Mouse (Mus musculus) heart, postnatal 14 days (tissue): ENCODE measurements around the gene Gimap4. TPM values are rescaled to one million over a fixed set of nuclear protein-coding genes. Genes with fewer than 3 reads are reported as not detected.

Experiments used
- DNase-seq, 2 experiments: peaks; one replicate each; pipeline ENCODE4 v3.0.0; 2021 to 2022
- intact Hi-C: fragments of 180-260 bp; cut with DNase I; formaldehyde crosslinking; loops from one replicate; pipeline ENCODE4 v1.15.1; 2025
- total RNA-seq, 2 experiments: library from RNA; stranded (reverse); gene quantifications; 2 replicates each; pipeline ENCODE4 v1.2.3; 2021

Gimap4 gene
- total RNA-seq, 2 experiments from 2014 or later = 32.2 to 42.6 TPM

DNA sequence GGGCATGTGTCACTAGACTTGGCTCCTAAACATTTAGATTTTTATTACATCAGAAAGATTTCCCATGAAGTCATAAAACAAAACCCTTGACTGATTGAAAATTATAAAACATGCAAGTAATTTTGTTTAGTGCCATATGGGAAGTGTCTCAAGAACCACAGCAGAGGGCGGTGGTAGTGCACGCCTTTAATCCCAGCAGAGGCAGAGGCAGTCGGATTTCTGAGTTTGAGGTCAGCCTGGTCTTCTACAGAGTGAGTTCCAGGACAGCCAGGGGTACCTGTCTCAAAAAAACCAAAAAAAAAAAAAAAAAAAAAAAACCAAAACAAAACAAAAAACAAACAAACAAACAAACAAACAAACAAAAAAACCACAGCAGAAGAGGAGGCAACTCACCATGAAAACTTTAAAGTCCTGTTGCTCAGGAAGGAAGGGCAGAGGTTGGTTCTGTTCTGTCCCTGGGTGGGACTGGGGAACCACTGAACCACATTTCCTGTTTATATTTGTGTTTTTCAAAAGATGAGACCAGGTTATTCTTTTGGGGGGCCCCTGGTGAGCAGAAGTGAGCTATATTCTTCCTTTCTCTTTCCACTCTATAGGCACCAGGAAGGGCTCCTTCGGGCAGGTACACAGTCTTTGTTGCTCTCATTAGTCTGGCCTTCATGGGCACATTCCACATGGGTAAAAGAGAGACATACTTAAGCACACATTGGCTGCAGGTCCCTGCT lies 12.6 kb downstream of the Gimap4 start:
- intact Hi-C loops = no loop called here
- DNase-seq = no peak

GRCm38 (mm10) chr6:48697555-48697930 lies 13.2 kb downstream of the Gimap4 start:
- intact Hi-C loops = no loop called here
- no peak for DNase-seq

DNA sequence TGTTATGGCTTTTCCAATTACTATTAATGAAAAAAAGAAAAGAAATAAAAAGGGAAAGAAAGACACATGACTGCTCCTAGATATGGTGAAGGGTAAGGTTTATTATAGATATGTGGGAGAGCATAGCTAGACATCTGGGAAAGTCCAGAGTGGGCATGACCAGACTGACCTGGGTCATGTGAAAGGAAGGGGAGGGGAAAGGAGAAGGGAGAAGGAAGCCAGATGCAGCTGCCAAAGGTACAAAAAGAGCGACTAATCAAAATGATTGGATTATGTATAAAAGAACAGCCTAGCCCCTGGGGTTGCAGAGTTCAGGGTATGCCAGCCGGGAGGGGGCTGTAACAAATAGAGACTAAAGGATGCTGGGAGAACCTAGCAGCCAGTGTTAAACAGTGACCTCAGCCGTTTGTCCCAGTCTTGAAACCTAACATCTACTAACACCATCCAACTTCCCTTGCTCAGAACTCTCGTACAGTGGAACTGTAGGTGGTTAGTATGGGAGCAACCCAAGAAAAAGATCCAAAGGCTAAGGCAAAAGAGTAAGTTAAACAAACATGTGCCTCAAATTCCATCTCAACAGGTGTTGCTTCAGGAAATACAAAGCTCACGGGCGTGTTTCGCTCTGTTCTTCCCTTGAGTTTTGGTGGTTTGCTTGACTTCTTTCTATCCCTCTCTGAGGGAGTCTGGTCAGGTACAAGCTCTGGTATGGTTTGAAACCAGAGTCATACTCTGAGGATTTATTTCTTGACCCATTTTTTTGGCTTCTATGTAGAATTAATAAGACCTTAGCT lies 13.9 kb downstream of the Gimap4 start:
- intact Hi-C loops = no loop called here
- no peak for DNase-seq

DNA sequence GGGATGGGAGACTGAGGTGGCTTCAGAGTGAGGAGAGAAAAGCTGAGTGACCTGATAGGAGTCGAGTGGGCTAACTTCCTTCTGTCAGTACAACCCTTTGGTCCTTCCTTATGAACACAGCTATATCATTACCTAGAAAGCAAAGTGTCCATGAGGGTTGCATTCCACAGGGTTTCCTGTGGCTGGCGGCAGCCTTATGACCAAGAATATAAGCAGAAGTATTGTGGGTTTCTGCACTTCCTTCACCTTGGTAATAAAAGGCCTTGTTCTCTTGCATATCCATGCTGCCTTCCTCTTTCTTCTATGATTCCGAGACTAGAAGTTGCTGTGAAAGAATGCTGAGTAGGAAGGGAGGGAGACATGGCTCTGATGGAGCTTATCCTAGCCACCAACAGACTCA lies 14.5 kb downstream of the Gimap4 start:
- DNase-seq = no peak
- intact Hi-C loops = no loop called here

DNA sequence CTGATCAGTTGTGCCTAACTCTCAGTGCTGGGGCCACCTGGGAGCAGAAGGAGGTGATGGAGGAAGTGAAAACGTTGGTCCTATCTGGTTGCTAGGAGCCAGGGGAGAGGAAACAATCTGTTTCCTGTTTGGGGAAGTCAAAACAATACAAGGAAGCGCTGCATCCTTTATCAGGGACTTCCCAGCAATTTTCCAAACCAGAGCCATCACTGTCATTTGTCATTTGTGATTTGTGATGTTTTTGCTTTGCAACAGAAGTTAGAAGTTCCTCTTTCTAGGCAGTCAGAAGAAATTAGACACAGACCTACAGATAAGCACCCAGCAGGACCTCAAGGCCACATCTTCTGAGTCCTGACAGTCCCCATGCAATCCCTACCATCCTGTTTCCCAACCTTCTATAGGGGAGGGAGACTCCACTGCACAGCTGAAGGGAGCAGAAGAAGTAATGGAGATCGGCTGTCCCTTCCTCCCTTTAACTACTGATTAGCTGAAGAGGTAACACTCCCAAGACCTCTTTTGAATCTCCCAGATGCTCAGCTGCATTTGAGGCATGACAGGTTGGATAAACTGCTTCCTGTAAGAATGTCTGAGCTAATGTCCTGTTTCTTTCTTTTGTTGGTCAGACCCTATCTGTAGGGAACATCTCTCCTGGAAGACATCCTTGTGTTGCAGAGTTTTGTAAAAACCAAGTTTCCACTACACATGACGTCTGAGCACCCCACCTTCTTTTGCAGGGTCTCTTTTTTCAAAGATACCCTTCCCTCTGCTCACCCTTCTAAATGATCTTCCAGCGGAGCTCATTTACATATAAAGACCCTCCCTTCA lies 16.1 kb downstream of the Gimap4 start:
- DNase-seq = no peak

GRCm38 (mm10) chr6:48702146-48702545 lies 17.8 kb downstream of the Gimap4 start:
- intact Hi-C loops = no loop called here
- no peak for DNase-seq

More for the DNA sequence above, 16.1 kb downstream of the Gimap4 start:
- intact Hi-C loops = loop anchor here (2.0 kb wide), 1 partner anchor 14 kb away; no protein-coding TSS in a partner anchor

DNA sequence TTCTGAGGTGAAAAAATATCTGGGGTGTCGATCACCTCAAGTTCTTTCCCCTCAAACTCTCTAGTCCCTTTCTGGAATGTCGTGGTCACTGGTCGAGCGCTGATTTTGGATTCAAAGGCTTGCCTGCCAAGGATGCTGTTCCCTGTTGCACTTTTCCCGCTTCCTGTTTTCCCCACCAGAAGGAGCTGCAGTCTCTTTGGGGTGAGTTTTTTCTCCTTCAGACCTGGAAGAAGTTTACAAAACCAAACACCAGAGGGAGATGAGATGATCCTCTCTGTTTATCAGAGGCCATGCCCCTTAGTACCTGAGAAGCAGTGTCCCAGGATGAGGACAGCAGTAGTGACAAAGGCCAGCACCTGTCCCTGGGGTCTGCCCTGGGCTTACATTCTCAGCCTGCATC lies 18.3 kb downstream of the Gimap4 start:
- DNase-seq = no peak
- intact Hi-C loops = no loop called here

- intact Hi-C loops = loop anchor here (2.0 kb wide), 1 partner anchor 37 kb away; no protein-coding TSS in a partner anchor
Observed at GRCm38 (mm10) chr6:48704146-48704545, 19.8 kb downstream of the Gimap4 start.

DNA sequence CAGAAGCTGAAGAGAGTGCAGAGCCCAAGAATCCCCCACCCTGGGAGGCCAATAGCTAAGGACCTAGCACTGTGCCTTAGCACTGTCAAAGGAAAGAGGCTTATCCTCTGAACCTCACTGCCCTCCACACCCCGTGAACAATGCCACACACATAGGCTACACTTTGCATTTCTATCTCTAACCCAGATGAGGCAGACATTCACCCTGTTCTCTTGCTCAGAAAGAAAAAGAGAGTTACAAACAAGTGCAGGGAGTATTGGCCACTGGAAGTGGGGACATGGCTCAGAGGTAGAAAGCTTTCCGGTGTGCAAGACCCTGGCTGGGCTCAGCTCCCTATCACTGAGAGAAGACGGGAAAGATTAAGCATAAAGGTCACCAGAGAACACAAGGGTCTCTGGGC lies 21.8 kb downstream of the Gimap4 start:
- intact Hi-C loops = no loop called here
- no peak for DNase-seq

More at GRCm38 (mm10) chr6:48704146-48704545, 19.8 kb downstream of the Gimap4 start:
- no peak for DNase-seq

DNA sequence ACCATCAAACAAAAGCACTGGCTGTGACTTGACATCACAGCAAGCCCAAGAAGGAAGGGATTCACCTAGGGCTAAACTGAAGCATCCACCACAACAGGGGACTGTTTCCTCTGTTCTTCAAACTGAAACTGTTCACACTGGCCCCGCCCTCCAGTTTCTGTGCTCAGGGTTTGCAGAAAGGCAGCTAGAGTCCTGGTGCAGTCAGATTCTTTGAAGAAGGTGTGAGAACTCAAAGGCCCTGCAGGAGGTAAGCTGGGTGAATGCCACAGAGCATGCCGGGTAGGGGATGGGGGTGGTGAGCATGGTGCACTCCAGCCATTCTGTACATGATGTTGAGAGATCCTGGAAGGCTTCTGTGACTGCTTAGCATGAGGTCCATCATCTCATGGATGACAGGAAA lies 34.1 kb downstream of the Gimap4 start, which contains the start of the genes Gm28053 and Gimap7:
Gene Gm28053, plus strand, starts transcription at position 153 of the 400 bp plus-strand sequence.
Gene Gimap7, plus strand, starts transcription at position 167 of the 400 bp plus-strand sequence.
- no peak for DNase-seq
- intact Hi-C loops = no loop called here

GRCm38 (mm10) chr6:48720326-48720725 lies 36.0 kb downstream of the Gimap4 start:
- intact Hi-C loops = no loop called here
- DNase-seq = no peak

DNA sequence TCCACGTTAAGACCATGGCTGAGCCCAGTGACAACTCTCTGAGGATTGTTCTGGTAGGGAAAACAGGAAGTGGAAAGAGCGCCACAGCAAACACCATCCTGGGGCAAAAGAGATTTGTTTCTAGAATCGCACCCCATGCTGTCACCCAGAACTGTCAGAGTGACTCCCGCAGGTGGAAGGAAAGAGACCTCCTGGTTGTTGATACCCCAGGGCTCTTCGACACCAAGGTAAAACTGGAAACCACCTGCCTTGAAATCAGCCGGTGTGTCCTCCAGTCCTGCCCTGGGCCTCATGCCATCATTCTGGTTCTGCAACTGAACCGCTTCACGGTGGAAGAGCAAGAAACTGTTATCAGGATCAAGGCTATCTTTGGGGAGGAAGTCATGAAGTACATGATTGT lies 39.1 kb downstream of the Gimap4 start:
- intact Hi-C loops = no loop called here
- DNase-seq = no peak

GRCm38 (mm10) chr6:48725476-48725875 lies 41.1 kb downstream of the Gimap4 start:
- intact Hi-C loops = no loop called here
- peak; percentile 63 to 75 for DNase-seq

DNA sequence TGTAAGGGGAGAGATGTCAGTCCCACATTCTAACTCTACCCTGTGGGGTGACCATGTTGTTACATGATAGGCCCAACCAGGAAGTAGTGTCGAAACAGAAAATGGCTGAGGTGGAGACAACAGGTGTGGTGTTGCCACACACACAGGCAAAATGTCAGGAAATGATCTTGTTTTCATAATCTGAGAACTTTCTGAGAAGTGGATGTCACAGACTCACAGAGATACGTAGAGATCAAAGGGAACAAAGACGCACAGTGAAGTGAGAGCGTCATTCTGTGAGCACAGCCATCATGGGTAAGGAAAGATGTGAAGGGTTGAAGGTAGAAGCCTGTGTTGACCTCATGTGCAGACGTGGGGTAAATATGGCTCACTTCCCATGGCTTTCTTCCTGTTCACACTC lies 43.4 kb downstream of the Gimap4 start:
- DNase-seq = no peak
- intact Hi-C loops = no loop called here

DNA sequence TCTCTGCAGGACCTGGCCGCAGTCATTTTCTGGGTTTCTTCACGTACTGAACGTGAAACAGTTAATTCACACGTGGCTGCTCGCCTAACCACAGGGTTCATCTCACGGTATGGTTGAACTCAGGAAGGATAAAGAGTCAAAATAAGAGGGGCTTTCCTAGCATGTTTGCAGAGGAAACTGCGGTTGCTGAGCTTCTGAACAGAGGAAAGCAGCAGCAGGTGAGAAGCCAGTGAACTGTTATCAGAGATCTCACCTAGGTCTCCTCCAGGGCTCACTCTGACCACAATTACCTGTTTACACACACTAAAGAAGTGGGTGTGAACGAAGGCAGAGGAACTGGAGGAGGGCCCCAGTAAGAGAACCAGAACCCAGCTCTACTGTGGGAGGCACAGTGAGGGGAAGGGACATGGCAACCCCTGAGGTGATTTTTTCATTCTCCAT lies 48.5 kb downstream of the Gimap4 start:
- intact Hi-C loops = no loop called here
- no peak for DNase-seq

DNA sequence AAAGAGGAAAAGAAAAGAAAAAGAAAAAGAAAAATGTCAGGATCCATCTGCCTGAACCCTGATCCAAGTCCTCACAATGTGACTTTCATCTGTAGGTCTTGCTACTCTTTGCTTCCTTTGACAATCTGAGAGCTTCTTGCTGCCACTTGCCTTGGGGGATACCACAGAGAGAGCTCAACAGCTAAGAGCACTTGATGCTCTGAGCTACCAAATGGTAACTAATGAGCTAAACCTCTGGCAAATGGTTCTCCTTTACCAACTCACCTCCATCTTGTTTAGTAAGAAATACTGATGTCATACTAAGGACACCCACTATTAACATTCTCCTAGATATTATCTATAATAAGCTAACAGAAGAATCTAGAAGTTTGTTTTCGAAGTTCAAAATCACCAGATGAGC lies 49.3 kb downstream of the Gimap4 start:
- intact Hi-C loops = no loop called here
- DNase-seq = no peak

DNA sequence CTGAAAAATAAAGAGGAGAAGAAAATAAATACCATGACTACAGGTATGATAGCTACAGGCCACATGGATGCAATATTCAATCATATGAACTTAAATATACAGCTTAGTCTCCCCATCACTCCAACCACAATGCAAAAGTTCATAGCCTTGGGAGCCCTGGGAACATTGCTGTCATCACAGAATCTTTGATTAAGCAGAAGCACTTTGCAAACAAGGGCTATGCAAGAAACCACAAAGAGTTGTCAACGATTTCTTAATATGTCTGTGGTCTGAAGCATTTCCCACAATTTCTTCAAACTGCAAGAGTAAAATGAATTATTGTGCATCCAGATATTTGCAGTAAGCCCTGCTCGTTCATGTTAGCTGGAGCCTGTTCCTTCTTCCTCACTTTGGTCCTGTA lies 52.7 kb downstream of the Gimap4 start:
- DNase-seq = no peak
- intact Hi-C loops = no loop called here

GRCm38 (mm10) chr6:48737688-48738087 lies 53.3 kb downstream of the Gimap4 start:
- DNase-seq = peak; percentile 26 to 48

DNA sequence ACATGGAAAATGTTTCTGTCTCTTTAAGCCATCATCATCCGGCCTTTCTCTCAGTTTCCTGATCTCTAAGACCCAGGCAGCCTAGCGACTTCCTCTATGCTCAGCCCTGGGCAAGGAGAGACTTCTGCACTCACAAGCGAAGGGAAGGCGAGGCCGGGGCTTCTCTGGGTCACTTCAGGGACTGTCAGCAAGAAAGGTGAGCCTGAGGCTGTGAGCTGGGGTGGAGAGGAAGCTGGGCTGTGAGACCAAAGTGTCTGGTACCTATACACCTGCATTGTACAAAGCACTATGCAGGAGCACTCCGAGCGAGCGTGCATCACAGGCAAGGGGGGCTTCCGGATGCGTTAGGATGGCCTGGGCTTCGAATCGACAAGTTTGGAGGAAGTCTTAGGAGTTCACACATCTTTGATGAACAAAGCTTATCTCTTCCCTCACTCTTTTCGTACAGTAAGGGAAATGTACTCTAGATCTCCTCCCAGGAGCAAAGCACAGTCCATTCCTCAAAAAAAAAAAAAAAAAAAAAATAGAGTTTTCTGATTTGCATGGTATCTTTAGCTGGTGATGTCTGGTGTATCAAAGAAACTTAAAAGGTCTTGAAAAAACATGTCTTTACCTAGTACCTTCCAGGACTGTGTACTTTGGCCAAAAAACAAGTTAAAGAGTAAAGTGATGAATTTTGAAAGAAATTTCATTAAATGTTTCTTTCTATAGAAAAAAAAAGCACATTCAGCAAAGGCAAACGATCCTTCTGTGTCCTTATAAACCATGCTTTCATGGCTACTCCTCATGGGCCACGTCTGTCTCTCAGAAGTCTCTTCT lies 54.8 kb downstream of the Gimap4 start, which contains the start of gene Gimap1:
Gene Gimap1, plus strand, starts transcription at position 94 of the 819 bp plus-strand sequence.
- peak; percentile 52 for DNase-seq

More at GRCm38 (mm10) chr6:48737688-48738087, 53.3 kb downstream of the Gimap4 start:
- intact Hi-C loops = no loop called here

GRCm38 (mm10) chr6:48739780-48740055 lies 55.4 kb downstream of the Gimap4 start:
- intact Hi-C loops = loop anchor here (2.0 to 10.0 kb wide), 2 partner anchors 35 to 295 kb away; partner anchors contain the start of genes Sspo and Zfp467
- no peak for DNase-seq

More for the DNA sequence above, 54.8 kb downstream of the Gimap4 start, which contains the start of gene Gimap1:
- intact Hi-C loops = no loop called here
